Comparison of ENCODE assay signal across 9 mouse cellular contexts in the genomic region with DNA sequence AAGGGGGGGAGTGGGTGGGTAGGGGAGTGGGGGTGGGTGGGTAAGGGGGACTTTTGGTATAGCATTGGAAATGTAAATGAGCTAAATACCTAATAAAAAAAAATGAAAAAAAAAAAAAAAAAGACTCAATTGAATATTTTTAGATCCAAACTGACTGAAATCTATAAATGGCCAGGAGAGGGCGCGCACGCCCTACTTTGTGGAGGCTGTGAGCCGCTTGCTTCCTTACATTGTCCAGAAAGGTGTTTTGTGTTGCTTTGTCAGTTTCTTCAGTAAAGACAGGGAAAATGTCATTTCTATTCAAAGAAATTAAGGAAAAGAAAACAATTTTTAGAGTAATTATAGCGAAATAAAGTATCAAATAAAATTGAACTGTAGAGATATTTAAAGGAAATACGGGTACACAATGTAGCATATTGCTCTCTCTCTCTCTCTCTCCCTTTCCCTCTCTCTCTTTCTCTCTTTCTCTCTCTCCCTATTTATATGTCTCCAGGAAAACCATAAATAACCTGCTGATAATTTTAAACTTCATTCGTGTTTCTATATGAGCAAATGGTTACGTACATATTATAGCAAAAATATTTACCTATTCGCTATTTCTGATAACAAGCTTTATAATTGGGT.
A peak's percentile ranks its signal among the peaks of the same experiment; 100 is the strongest.
DNase-seq lines count a peak whose midpoint lies in the region; ATAC-seq and TF ChIP-seq lines count a peak whose summit lies in the region.
"Had no signal": no experiment of that assay in that cellular context is flagged by ENCODE, and none has a peak within 500 bp of the region (broad histone marks: within the 10 kb centered on the region; RNA-seq: fewer than 3 reads in every experiment).

No protein-coding gene starts in this region.

- no peak overlapping the region for H3K9ac ChIP-seq in CH12.LX (ENCODE audit: insufficient read depth, low read depth)
- no peak overlapping the region for H3K9ac ChIP-seq in forebrain, embryonic 16.5 days (replicated peaks; ENCODE audit: low read depth, low read length)
- H3K9ac ChIP-seq: limb, embryonic 15.5 days had no signal

- in situ Hi-C loops in CH12.LX (cut with MboI; ENCODE audit: low pct_ligation_motif_present, low pct_unique_long_range_greater_than_20kb, low sequenced_read_pairs): no loop called here

- 35% methylated on average over 9 of the region's 9 CpGs for WGBS in forebrain, embryonic 16.5 days

- no peak for ATAC-seq in CD4-positive, CD25-positive, alpha-beta regulatory T cell, adult 4 months
- ATAC-seq in forebrain, embryonic 16.5 days: peak; percentile 69

- no peak overlapping the region for H3K4me3 ChIP-seq in CH12.LX (replicated peaks in 1 of 3; ENCODE audit: low read depth in 2 of 3, low read length in 2 of 3, poor library complexity in 1 of 3)
- no peak overlapping the region for H3K4me3 ChIP-seq in forebrain, embryonic 16.5 days (replicated peaks; ENCODE audit: low read length)
- H3K4me3 ChIP-seq: limb, embryonic 15.5 days had no signal

- no peak overlapping the region for H3K4me2 ChIP-seq in CH12.LX (ENCODE audit: insufficient read depth, low read depth, poor library complexity, severe bottlenecking)
- H3K4me2 ChIP-seq in forebrain, embryonic 16.5 days (ENCODE audit: low read length): no peak overlapping the region
- H3K4me2 ChIP-seq: limb, embryonic 15.5 days had no signal

- H3K27me3 ChIP-seq in CH12.LX (replicated peaks): no peaks in the 10 kb centered on the region
- H3K27me3 ChIP-seq in forebrain, embryonic 16.5 days (replicated peaks; ENCODE audit: control insufficient read depth, insufficient read depth, low read length): no peaks in the 10 kb centered on the region
- H3K27me3 ChIP-seq: limb, embryonic 15.5 days had no signal

- no peak for TF ChIP-seq EP300 in CH12.LX (IDR thresholded peaks at IDR 0.05; ENCODE audit: low read length)

- H3K79me2 ChIP-seq in CH12.LX (replicated peaks; ENCODE audit: control insufficient read depth, extremely low read depth, insufficient read depth, poor library complexity, severe bottlenecking): no peaks in the 10 kb centered on the region

- peaks cover 53% of the 10 kb centered on the region for H3K9me3 ChIP-seq in CH12.LX (replicated peaks; ENCODE audit: low read length)
- no peaks in the 10 kb centered on the region for H3K9me3 ChIP-seq in forebrain, embryonic 16.5 days (ENCODE audit: control insufficient read depth, low read length)
- H3K9me3 ChIP-seq: limb, embryonic 15.5 days had no signal

- TF ChIP-seq RAD21 in CH12.LX (IDR thresholded peaks at IDR 0.05; ENCODE audit: low read depth, low read length): peak; percentile 17

- H3K36me3 ChIP-seq in CH12.LX (replicated peaks in 1 of 2; ENCODE audit: control insufficient read depth in 1 of 2, insufficient read depth in 1 of 2, low read length in 1 of 2): no peaks in the 10 kb centered on the region
- no peaks in the 10 kb centered on the region for H3K36me3 ChIP-seq in forebrain, embryonic 16.5 days (ENCODE audit: control insufficient read depth, insufficient read depth)
- H3K36me3 ChIP-seq: limb, embryonic 15.5 days had no signal

- dilution Hi-C loops in CH12.LX (cut with MboI; ENCODE audit: extremely low pct_ligation_motif_present, extremely low pct_unique_long_range_greater_than_20kb, low sequenced_read_pairs): no loop called here

- no peaks in the 10 kb centered on the region for H3K4me1 ChIP-seq in CH12.LX (ENCODE audit: control insufficient read depth in 1 of 2, insufficient read depth in 2 of 2)
- H3K4me1 ChIP-seq in forebrain, embryonic 16.5 days (replicated peaks; ENCODE audit: control insufficient read depth, insufficient read depth, low read length): no peaks in the 10 kb centered on the region; the same call in 1 of the 2 replicates
- H3K4me1 ChIP-seq: limb, embryonic 15.5 days had no signal

- TF ChIP-seq POLR2A in CH12.LX (IDR thresholded peaks at IDR 0.05; ENCODE audit: low read depth, low read length): no peak

- DNase-seq in CD4-positive, CD25-positive, alpha-beta regulatory T cell, adult 2 months (ENCODE audit: low read depth, low spot score): peak; percentile 3
- no peak for DNase-seq in CH12.LX (ENCODE audit: extremely low read depth)
- peak; percentile 11 for DNase-seq in c-Kit-positive CD71-positive TER-119-negative erythroid progenitor cells, embryonic 14.5 days (ENCODE audit: low read depth)
- DNase-seq in layer of hippocampus, adult 11-12 months (ENCODE audit: low spot score): peak; percentile 79
- peak; percentile 27 for DNase-seq in lung, postnatal 14 days
- DNase-seq in right cerebral cortex, postnatal 36 days (ENCODE audit: low spot score in 2 of 2): peak; percentile 63 to 73

- 0 out of 4 replicates have a peak, but pooled peaks of 1 of the 2 experiments have one; percentile 20 for TF ChIP-seq CTCF in CH12.LX (conservative IDR thresholded peaks at IDR 0.05 in 1 of 2, IDR thresholded peaks at IDR 0.05 in 1 of 2; ENCODE audit: low read depth in 2 of 2, low read length in 2 of 2)

- no peak overlapping the region for H3K27ac ChIP-seq in CH12.LX (ENCODE audit: insufficient read depth, low read depth)
- H3K27ac ChIP-seq in forebrain, embryonic 16.5 days (ENCODE audit: low read length): no peak overlapping the region
- H3K27ac ChIP-seq: limb, embryonic 15.5 days had no signal

TF ChIP-seq in CH12.LX, 34 proteins besides CTCF, POLR2A, EP300 and RAD21:
- TF ChIP-seq SMC3 (IDR thresholded peaks at IDR 0.05; ENCODE audit: low read depth, low read length) (no peak), RCOR1 (conservative IDR thresholded peaks at IDR 0.05; ENCODE audit: low read depth, low read length) (no peak), TBP (conservative IDR thresholded peaks at IDR 0.05; ENCODE audit: low read depth, low read length) (no peak), UBTF (IDR thresholded peaks at IDR 0.05; ENCODE audit: low read depth, low read length) (no peak), PAX5 (IDR thresholded peaks at IDR 0.05; ENCODE audit: low read length) (no peak)
TF ChIP-seq in CH12.LX: peak in this region for 0.
